Mouse (Mus musculus) hindbrain, embryonic 11.5 days (tissue): Measurements from ENCODE around the gene Ccdc191. TPM values are rescaled to one million over a fixed set of nuclear protein-coding genes. Genes with fewer than 3 reads are reported as not detected.
A peak's percentile ranks its signal among the peaks of the same experiment; 100 is the strongest.

Experiments used
- ATAC-seq: fragments of 200-750 bp; cut with Nextera tagmentation; 2 replicates; pipeline ENCODE4 v1.8.0; 2017; ENCODE audit warnings: mild to moderate bottlenecking, moderate TSS enrichment, moderate library complexity; ENCODE audit not compliant: low FRiP score
- DNase-seq: peaks from one replicate; pipeline ENCODE4 v3.0.0-alpha.2; 2015; ENCODE audit warnings: low spot score
- H3K27ac ChIP-seq: fragments of 300-500 bp; sonication (generic); 2 replicates; pipeline ENCODE4 v1.5.1; 2014; ENCODE audit warnings: mild to moderate bottlenecking, low read depth, low read length
- H3K27me3 ChIP-seq: fragments of 300-500 bp; sonication (generic); 2 replicates; pipeline ENCODE4 v1.6.1; 2014; ENCODE audit warnings: mild to moderate bottlenecking, low read length, moderate library complexity, mixed read lengths; ENCODE audit not compliant: control insufficient read depth, insufficient read depth
- H3K36me3 ChIP-seq: fragments of 300-500 bp; sonication (generic); 2 replicates; pipeline ENCODE4 v1.6.1; 2014; ENCODE audit warnings: mild to moderate bottlenecking, low read length, moderate library complexity, mixed read lengths; ENCODE audit not compliant: control insufficient read depth, insufficient read depth
- H3K4me1 ChIP-seq: fragments of 300-500 bp; sonication (generic); replicated peaks from 2 replicates; pipeline ENCODE4 v1.6.1; 2014; ENCODE audit warnings: low read length, mixed read lengths; ENCODE audit not compliant: control insufficient read depth, insufficient read depth
- H3K4me2 ChIP-seq: fragments of 300-500 bp; sonication (generic); replicated peaks from 2 replicates; pipeline ENCODE4 v1.6.1; 2014; ENCODE audit warnings: mild to moderate bottlenecking, low read depth, low read length
- H3K4me3 ChIP-seq: fragments of 300-500 bp; sonication (generic); 2 replicates; pipeline ENCODE4 v1.5.1; 2014; ENCODE audit warnings: low read depth, low read length
- H3K9ac ChIP-seq: fragments of 300-500 bp; sonication (generic); 2 replicates; pipeline ENCODE4 v1.6.1; 2014; ENCODE audit warnings: low read depth, low read length
- H3K9me3 ChIP-seq: fragments of 300-500 bp; sonication (generic); 2 replicates; pipeline ENCODE4 v1.6.1; 2016; ENCODE audit warnings: low read length; ENCODE audit not compliant: control insufficient read depth
- WGBS: fragments of 180-500 bp; shearing (Covaris S2); extraction: QIAGEN DNeasy Blood & Tissue Kit; methylation state at CpG from one replicate; pipeline ENCODE4 v1.1.7; 2014; 5-methylcytosine and 5-hydroxymethylcytosine counted together
- polyA plus RNA-seq: library from polyadenylated mRNA; unstranded; fragments of >200 nt; fragmentation: Nextera tagmentation; extraction: Ambion mirVana; gene quantifications from 2 replicates; pipeline ENCODE4 v1.2.1, GENCODE M21; 2014

The Ccdc191 gene
- polyA plus RNA-seq = 12.6 and 18.4 TPM in 2 replicates

DNA sequence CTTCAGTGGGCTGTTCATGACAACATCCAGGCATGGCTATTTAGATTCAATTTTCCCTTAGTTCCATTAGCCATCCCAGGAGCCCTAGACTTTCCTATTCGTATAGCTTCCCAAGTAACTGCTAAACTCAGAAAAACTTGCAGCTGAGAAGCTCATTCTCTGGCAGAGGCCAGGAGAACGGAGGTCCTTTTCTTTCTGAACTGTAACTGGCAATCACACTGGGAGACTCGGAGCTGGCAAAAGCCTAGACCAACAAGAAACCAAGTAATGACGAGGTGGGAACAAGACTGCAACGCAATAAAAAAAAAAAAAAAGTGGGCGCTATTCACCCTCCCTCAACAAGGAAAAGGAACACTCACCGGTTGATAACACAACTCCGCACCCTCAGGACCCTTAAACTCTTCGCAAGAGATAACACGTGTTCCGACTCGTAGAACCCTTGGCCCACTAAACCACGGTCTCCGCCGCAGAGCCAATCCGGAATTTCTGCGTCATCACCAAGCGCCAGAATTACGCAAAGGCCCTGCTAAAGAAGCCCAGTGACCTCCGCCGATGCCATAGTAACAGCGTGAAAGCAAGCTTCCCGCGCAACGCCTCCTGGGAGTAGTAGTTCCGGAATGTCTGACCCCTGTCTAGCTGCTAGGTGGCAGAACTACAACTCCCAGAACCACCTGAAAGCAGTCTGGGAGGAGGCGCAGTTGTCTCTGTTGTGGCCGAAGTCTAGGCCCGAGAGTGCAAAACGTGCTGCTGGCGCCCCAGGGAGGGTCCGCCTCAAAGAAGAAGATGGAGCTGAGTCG lies at the start of gene Ccdc191:
TSS of gene Ccdc191 (plus strand) at position 593 of the 797 bp plus-strand sequence.
- no peaks in the 10 kb centered on the region for H3K9me3 ChIP-seq
- peak; percentile 100 for ATAC-seq
- WGBS = under 1% methylated on average over 33 of the region's 33 CpGs
- H3K9ac ChIP-seq = peak within 1 kb of the TSS; percentile 86
- no peaks in the 10 kb centered on the region for H3K36me3 ChIP-seq
- no peaks in the 10 kb centered on the region for H3K27me3 ChIP-seq
- DNase-seq = peak; percentile 100
- H3K4me2 ChIP-seq = peak within 1 kb of the TSS; percentile 51
- H3K4me3 ChIP-seq = peak within 1 kb of the TSS; percentile 69
- peak within 1 kb of the TSS; percentile 24; the same call in 1 of the 2 replicates for H3K27ac ChIP-seq
- H3K4me1 ChIP-seq = no peaks in the 10 kb centered on the region

- DNase-seq = no peak
- H3K27ac ChIP-seq = no peak overlapping the region
- no peak overlapping the region for H3K9ac ChIP-seq
- no peak for ATAC-seq
- no peaks in the 10 kb centered on the region for H3K36me3 ChIP-seq
- no peak overlapping the region for H3K4me2 ChIP-seq
- no peaks in the 10 kb centered on the region for H3K9me3 ChIP-seq
- H3K4me1 ChIP-seq = no peaks in the 10 kb centered on the region
- H3K4me3 ChIP-seq = no peak overlapping the region
- WGBS = 75% methylated on average over 1 of the region's 1 CpGs
- H3K27me3 ChIP-seq = no peaks in the 10 kb centered on the region
Observed at GRCm38 (mm10) chr16:43841236-43841635, 48.4 kb upstream of the Ccdc191 start.

- Histone ChIP-seq H3K36me3 (no peaks in the 10 kb centered on the region), H3K27me3 (no peaks in the 10 kb centered on the region), H3K9me3 (no peaks in the 10 kb centered on the region), H3K4me3 (no peak overlapping the region), H3K4me2 (no peak overlapping the region), H3K27ac (no peak overlapping the region), H3K9ac (no peak overlapping the region), H3K4me1 (no peaks in the 10 kb centered on the region)
- whole genome bisulfite sequencing = 76% methylated on average over 1 of the region's 1 CpGs
- no peak for DNase-seq
- no peak for ATAC-seq
Observed at GRCm38 (mm10) chr16:43849839-43850238, 39.8 kb upstream of the Ccdc191 start.

- 93% methylated on average over 5 of the region's 5 CpGs for WGBS
- H3K36me3 ChIP-seq = peaks cover 12% of the 10 kb centered on the region; the same call in 1 of the 2 replicates
- H3K27me3 ChIP-seq = no peaks in the 10 kb centered on the region
- no peak overlapping the region for H3K27ac ChIP-seq
- H3K9me3 ChIP-seq = no peaks in the 10 kb centered on the region
- DNase-seq (no peak), ATAC-seq (no peak)
- H3K4me1 ChIP-seq = no peaks in the 10 kb centered on the region
- no peak overlapping the region for H3K9ac ChIP-seq
- H3K4me3 ChIP-seq = no peak overlapping the region
- no peak overlapping the region for H3K4me2 ChIP-seq
Observed at GRCm38 (mm10) chr16:43858941-43859476, 30.6 kb upstream of the Ccdc191 start.

GRCm38 (mm10) chr16:43860624-43861023 lies 29.0 kb upstream of the Ccdc191 start:
- ATAC-seq (no peak), DNase-seq (no peak)
- no peak overlapping the region for H3K4me3 ChIP-seq
- no peak overlapping the region for H3K9ac ChIP-seq
- peaks cover 12% of the 10 kb centered on the region; the same call in 1 of the 2 replicates for H3K36me3 ChIP-seq
- no peak overlapping the region for H3K4me2 ChIP-seq
- no peak overlapping the region for H3K27ac ChIP-seq
- WGBS = 90% methylated on average over 6 of the region's 6 CpGs
- no peaks in the 10 kb centered on the region for H3K9me3 ChIP-seq
- no peaks in the 10 kb centered on the region for H3K4me1 ChIP-seq
- no peaks in the 10 kb centered on the region for H3K27me3 ChIP-seq

GRCm38 (mm10) chr16:43869805-43870204 lies 19.8 kb upstream of the Ccdc191 start:
- Histone ChIP-seq H3K4me1 (no peaks in the 10 kb centered on the region), H3K4me2 (no peak overlapping the region), H3K36me3 (0 out of 2 replicates have a peak, but pooled peaks cover 2% of the 10 kb centered on the region), H3K9me3 (no peaks in the 10 kb centered on the region), H3K27me3 (no peaks in the 10 kb centered on the region), H3K9ac (no peak overlapping the region), H3K4me3 (no peak overlapping the region), H3K27ac (no peak overlapping the region)
- DNase-seq (no peak), ATAC-seq (no peak)

- no peaks in the 10 kb centered on the region for H3K27me3 ChIP-seq
- H3K9ac ChIP-seq = no peak overlapping the region
- DNase-seq (no peak), ATAC-seq (no peak)
- H3K27ac ChIP-seq = no peak overlapping the region
- no peak overlapping the region for H3K4me3 ChIP-seq
- 89% methylated on average over 7 of the region's 7 CpGs for WGBS
- 0 out of 2 replicates have a peak, but pooled peaks cover 2% of the 10 kb centered on the region for H3K36me3 ChIP-seq
- no peak overlapping the region for H3K4me2 ChIP-seq
- H3K4me1 ChIP-seq = no peaks in the 10 kb centered on the region
- H3K9me3 ChIP-seq = no peaks in the 10 kb centered on the region
Observed at GRCm38 (mm10) chr16:43871419-43871818, 18.2 kb upstream of the Ccdc191 start.

DNA sequence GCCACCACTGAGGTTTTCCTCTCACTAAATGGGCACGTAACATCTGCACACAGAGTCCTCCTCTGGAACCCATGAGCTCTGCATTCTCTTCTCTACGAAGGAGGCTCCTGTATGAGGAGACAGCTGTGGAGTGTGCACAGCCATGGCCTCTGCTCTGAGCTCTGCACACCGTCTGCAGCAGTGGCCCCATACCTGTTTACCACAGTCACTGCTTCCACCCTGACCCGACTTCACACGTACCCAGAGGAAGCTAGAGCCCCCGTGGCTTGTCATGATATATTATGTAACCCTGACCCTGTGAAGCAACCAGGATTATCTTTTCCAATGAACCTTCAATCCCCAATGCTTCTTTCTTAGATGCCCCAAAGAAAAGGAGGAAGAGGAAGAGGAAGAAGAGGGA lies 9.8 kb upstream of the Ccdc191 start:
- Histone ChIP-seq H3K4me1 (no peaks in the 10 kb centered on the region), H3K4me2 (no peak overlapping the region), H3K9ac (no peak overlapping the region), H3K27me3 (no peaks in the 10 kb centered on the region), H3K36me3 (0 out of 2 replicates have a peak, but pooled peaks cover 2% of the 10 kb centered on the region), H3K9me3 (no peaks in the 10 kb centered on the region), H3K27ac (no peak overlapping the region), H3K4me3 (no peak overlapping the region)
- DNase-seq (no peak), ATAC-seq (no peak)
- 92% methylated on average over 6 of the region's 6 CpGs for WGBS

DNA sequence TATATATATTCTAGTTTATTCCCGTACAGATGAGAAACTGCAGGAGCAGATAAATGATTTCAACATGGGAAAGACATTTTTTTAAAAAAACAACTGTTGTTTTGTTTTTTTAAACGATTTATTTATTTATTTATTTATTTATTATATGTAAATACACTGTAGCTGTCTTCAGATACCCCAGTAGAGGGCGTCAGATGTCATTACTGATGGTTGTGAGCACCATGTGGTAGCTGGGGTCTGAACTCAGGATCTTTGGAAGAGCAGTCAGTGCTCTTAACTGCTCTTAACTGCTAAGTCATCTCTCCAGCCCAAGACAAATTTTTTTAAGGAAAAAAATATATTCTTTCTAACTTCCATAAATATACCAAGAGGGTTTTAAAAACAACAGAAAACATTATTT lies 8.0 kb upstream of the Ccdc191 start:
- 62% methylated on average over 3 of the region's 3 CpGs for WGBS
- Histone ChIP-seq H3K4me1 (no peaks in the 10 kb centered on the region), H3K4me2 (no peak overlapping the region), H3K9ac (no peak overlapping the region), H3K9me3 (no peaks in the 10 kb centered on the region), H3K27ac (no peak overlapping the region), H3K36me3 (0 out of 2 replicates have a peak, but pooled peaks cover 2% of the 10 kb centered on the region), H3K27me3 (no peaks in the 10 kb centered on the region), H3K4me3 (no peak overlapping the region)
- no peak for ATAC-seq
- peak; percentile 19 for DNase-seq
